Mouse (Mus musculus): ENCODE data around the gene Tspan3.

DNA sequence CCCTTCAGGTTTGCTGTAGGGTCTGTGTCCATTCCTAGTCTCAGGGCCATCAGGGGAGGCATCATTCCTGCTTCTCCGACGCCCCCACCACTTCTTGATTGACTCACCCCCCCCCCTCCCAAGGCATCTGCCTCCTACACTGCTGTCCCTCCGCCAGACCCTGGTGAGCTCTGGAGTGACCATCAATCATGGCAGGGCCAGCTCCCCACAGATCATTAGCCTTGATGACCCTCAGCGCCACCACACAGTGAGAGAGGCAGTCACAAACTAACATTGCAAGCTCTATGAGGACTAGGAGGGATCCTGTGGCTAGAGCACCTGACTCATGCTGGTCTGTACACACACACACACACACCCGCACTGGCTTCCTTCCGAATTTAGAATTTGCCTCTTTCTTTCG is 60.4 kb downstream of the Tspan3 start:
- TF ChIP-seq POLR2A (IDR thresholded peaks at IDR 0.05; ENCODE audit: low read depth, low read length) (no peak), CTCF (conservative IDR thresholded peaks at IDR 0.05; ENCODE audit: insufficient read depth, insufficient read length, low read depth, low read length) (no peak)

Measured in kidney, adult 2 months (tissue).